Mouse (Mus musculus) right cerebral cortex, adult 2 months (tissue): Measurements from ENCODE around the gene Mlh1.
A peak's percentile ranks its signal among the peaks of the same experiment; 100 is the strongest.

Experiments used
- DNase-seq, 2 experiments: peaks; one replicate each; pipeline ENCODE4 v3.0.0; 2021 to 2022; ENCODE audit warnings: low spot score in 2 of 2

The Mlh1 gene

DNA sequence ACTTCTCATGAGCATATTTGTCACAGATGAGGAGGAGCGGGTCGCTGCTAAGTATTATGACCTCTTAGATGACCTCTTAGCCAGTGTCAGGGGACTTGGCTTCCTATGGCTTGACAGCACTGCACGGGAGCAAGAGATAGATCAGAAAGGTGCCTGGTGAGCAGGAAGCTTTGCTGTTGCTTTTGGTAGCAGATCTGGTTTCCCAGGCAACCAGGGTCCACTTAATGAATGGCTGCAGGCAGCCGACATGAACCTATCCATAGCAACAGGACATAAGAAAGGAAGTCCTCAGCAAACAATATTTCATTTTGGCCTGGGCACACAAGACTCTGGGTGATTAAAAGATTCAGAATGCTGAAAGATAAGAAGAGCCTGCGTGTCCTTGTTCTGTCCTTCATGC, 14.1 kb upstream of the Mlh1 start:
- DNase-seq: no peak

DNA sequence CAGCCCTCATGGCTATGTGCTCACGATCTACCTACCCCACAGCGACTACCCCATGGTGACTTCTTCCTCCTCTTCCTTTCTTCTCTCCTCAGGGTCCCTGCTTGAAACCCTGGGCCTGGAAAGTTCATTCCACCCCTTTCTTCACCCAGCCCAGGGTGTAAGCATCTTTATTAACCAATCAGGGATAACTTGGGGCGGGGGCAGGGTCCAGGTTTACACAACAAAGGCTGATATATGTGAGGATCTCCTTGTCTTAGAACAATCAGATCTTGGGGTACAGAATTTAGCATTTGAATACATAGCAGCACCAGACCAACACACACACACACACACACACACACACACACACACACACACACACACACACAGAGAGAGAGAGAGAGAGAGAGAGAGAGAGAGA, 13.5 kb upstream of the Mlh1 start:
- DNase-seq: no peak

DNA sequence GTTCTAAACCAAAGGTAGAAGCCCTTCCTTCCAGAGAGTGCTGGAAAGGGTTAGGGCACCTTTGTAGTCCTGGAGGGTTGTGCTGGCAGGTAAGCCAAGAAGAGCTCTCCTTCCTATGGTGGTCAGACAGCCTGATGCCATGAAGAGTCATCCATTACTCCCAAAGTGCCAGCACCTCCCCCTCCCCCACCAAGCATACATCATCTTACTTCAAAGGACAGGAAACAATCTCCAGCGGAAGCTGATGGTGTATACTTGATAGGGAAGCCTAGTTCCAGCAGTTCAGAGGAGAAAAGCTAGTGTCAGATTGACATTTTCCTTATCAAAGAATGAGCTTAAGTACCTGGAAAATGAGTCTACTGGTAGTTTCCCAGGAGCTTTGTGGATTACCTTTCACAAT, 3.6 kb upstream of the Mlh1 start:
- no peak for DNase-seq

DNA sequence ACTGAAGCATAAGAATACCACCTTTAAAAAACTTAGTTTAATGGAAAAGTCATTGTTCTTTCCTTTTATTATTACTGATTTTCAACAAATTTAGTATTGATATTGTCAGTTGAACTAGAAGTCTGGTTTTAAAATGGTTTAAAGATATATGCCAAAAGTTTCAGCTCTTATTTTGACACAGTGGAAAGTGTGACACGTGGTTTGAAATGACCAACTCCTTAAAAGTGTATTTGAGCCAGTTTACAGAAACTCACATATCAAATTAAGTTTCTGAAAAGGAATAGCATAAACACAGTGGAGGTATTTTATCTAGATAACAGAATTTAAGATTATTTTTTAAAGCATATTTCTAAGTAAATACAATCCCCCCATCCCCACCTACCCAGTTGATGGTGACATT, 2.4 kb upstream of the Mlh1 start:
- DNase-seq: no peak

DNA sequence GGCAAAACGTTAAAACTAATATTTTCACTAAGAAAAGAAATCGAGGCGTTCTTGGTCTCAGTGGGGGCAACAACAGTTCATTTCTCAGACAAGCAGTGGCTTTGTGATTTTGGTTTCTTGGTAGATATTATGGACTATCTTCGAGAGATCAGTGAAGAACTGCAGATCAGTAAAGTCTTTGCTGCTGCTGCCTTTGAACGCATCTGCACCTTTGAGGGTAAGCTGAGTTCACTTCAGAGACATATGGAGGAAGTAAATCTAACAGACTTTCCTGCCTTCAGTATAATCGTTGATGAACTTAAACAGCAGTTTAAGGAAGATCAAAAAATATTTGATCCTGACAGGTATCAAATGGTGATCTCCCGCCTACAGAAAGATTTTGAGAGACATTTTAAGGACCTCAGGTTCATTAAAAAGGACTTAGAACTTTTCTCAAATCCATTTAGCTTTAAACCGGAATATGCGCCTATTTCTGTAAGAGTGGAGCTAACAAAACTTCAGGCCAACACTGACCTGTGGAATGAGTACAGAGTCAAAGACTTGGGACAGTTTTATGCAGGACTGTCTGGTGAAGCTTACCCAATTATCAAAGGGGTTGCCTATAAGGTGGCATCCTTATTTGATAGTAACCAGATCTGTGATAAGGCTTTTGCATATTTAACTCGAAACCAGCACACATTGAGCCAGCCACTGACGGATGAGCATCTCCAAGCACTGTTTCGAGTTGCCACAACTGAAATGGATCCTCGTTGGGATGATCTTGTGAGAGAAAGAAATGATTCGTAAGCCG, 1.6 kb upstream of the Mlh1 start:
- no peak for DNase-seq

DNA sequence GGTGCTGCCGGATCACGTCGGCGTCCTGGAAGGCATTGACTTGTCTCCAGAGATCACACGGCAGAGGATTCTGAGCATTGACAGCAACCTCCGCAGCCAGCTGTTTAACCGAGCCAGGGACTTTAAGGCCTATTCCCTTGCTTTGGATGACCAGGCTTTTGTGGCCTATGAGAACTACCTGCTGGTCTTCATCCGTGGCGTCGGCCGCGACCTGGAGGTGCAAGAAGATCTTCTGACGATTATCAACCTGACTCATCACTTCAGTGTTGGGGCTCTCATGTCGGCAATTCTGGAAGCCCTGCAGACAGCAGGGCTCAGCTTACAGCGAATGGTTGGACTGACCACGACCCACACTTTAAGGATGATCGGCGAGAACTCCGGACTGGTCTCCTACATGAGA, 765 bp upstream of the Mlh1 start:
- peak in 1 of 2 experiments; percentile 22 for DNase-seq

DNA sequence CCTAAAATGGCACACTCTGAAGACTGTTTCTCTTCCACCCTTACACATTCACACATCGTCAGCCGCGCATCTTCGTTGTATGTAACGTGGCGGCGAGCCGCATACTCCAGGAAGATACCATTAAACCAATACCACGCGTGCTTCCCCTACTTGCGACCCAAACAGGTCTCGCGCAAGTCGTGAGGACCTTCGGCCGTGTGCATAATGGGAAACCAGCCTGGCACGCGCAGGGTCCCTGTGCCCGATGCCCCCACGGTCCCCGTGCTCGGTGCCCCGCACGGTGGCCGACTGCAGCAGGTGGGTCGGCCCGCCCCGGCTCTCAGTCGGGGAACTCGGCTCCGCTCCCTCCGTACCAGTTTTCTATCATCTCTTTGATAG, 546 bp downstream of the Mlh1 start:
- DNase-seq: no peak

DNA sequence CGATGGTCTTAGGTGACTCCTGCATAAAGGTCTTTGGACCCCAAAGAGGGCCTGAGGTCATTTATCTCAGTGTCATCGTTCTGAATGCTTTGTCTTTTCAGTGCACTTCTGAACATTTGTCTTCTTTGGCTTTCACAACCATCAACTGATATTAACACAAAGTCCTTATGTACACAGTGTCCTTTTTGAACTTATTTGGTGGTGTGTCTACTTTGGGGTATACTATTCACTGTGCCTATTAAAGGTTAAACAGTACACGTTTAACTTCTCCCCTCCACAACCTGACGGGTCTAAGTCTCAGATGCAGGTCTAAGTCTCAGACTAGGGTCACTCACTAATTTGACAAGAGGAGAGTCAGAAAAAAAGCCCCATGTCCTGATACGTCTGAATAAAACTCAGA, 985 bp downstream of the Mlh1 start:
- no peak for DNase-seq

DNA sequence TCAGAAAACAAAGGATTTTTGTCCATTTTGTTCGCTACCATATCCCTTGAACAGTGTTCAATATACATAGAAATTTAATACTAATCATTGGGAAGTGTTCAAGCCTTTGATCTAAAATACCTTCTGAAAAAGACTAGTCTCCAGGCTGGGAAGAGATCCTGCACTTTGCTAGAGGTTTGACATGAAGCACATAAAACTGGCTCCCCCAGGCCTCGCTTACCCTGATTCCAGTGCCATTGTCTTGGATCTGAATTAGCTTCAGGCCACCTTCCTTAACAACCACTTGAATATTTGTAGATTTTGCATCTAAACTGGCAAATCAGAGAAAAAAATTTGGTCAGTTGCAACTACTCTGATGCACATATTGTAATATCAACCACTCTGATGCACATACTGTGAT, 3.6 kb downstream of the Mlh1 start:
- no peak for DNase-seq

DNA sequence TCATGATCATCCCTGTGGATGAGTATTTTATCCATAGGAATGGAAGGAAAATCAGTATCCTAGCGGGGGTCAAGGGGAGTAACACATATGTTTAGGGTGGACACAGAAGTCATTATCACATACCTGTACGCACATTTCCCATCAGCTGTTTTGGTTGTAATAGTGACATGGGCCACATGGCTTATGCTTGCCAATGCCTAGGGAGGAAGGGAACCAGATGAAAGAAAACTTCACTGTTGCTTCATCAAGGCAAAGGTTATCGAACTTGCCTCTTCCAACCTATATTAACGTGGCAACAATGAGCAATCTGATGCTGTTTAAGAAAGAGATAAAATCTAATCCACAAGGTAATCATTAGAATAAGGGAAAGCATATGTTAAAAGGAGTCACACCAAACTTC, 10.2 kb downstream of the Mlh1 start:
- DNase-seq: no peak

DNA sequence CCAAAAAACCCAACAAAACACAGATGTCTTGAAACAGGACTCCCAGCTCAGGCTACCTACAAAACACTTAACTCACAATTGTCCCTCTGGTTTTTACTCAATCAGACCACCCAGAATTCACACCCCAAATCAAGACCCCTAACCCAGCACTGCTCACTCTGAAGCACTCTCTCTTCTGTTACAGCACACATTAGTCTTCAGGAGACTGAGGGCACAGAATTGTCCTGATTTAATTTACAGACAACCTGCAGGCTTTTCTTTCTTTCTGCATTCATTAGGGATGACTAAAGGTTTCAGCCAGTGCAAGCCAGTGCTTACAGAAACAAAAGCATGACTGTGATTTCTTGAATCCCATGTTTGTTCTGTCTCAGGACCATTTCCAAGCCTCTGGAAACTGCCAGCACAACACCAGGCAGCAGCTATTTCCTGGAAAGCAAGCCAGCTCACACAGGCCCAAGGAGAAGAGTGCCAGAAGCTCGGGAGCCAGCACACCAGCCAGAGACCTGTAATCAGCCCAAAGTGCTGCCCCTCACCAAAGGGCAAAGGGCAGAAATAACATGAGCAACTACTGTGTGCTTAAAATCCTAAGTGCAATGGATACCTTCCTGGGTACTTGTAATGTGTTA, 11.1 kb downstream of the Mlh1 start:
- no peak for DNase-seq

DNA sequence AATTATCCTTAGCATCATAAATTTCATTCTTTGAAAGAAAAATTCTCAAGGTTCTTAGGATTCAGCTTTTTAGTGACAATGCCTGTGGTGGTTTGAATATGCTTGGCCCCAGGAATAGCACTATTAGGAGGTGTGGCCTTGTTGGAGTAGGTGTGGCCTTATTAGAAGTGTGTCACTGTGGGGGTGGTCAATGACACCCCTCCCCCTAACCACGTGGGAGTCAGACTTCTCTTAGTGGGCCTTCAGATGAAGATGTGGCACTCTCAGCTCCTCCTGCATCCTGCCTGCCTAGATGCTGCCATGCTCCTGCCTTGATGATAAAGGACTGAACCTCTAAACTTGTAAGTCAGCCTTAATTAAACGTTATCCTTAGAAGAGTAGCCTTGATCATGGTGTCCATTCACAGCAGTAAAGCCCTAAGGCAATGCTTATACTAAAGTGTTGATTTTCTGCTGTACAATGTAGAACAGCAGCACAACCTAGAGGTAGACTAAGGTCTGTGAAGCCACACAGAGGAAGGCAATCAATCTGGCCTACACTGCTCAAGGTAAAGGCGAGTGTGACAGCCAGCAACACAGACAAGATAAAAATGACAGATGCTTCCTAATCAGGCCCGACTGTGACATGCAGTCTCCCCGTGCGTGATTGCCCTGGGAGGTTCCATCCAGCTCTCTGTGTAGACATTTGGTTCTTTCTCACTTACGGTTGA, 19.3 kb downstream of the Mlh1 start:
- no peak for DNase-seq

DNA sequence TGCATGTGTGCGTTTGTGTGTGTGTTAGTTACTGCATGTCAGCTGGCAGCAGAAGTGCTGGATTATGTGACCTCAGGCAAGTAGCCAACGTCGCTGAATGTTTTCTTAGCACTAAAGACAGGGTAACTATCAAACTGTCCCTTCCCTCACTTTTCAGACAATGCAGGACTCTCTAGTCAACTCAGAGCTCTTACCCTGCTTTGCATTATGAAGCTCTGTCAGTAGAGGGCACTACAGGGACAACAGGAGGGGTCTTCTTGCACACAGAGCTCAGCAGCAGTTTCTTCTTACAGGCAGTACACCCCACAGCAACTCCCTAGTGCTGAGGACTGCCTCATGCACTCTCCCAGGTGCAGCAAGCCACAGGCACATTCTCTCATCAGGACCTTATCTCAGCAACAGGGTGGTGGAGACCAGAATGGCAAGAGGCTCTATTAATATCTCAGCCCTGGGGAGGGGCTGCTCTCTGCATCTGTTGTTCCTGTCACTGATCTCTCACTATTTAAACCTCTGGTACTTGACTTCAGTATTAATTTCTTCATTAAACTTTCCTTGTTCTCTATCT, 23.8 kb downstream of the Mlh1 start:
- peak in 1 of 2 experiments; percentile 25 for DNase-seq

DNA sequence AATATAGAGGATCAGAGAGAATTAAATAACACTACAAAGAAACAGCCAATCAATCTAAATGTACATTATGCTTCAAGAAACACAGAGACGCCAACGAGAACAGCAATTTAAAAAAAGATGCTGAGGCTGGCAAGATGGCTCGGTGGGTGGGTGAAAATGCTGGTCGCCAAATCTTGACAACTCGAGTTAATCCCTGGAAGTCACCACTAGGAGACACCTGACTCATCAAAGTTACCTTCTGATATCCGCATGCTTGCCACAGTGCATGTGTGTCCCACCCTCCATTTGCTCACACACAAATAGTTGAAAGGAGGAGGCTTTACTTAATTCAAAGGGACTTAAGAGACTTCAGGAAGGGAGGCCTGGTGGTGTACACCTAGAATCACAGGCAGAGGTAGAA, 26.0 kb downstream of the Mlh1 start:
- no peak for DNase-seq

DNA sequence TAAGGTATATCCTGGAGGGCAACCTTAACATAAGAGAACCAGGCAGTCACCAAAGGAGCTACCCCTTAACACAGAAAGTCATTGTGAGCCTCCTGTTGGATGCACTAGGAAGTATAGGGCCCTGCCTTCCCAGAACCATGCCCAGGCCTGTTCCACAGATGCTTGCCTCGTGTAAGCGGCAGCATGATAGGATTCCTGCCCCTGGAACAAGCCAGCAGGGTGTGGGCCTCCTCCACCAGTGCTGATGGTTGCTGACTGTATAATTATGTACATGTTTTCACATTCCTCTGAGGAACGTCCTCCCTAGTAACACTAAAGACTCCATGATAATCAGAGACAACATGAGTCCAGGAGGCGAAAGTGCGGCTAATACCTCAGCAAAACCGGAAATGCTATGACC, 28.2 kb downstream of the Mlh1 start:
- no peak for DNase-seq

DNA sequence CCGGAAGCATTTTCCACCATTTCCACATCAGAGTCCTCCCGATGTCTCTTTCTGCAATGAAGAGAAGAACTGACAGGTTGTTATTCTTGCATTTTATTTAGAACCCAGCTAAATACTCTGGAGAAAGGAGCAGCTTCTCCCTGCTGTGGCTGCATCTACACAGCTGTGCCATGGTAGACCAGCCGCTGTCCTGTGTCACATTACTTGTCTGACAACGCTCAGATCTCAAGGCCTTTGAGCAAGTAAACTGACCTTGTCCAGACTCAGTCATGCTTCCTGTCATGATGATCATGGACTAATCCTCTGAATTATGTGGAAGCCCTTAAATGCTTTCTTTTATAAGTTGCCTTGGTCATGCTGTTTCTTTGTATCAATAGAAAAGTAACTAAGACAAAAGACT, 31.8 kb downstream of the Mlh1 start:
- DNase-seq: no peak

DNA sequence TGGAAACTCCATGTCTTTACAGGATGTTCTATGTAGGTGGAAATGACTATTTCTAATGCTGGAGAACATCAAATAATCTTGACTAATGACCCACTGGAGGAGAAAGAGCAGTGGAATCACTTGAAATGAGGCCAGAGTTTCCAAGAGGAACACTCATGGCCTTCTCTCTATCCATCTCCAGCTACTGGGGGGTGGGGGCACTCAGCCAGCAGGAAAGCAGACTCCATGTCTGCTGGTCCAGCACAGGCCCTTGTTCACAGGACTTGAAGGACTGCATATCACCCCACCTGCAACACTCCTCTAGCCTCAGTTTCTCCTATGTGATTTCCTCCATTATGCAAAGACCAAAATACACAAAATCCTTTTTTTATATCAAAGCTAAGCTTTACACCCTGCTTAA, 33.9 kb downstream of the Mlh1 start:
- no peak for DNase-seq

DNA sequence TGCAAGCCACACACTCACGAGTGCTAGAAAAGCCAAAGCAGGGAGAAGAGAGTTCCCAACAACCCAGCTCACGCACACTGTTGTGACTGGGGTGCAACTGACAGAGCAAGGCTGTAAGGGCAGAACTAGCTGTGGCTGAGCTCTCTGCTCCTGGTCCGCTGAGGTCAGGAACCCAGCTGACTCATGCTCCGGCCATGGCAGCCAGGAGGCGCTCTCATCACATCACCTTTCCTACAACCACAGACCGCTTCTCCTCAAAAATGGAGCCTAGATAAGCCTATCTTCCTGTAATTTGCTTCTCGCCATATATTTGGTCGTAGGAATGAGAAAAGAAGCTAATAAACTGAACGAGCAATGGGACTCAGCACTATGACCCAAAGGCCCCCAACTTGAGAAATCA, 36.9 kb downstream of the Mlh1 start:
- no peak for DNase-seq

DNA sequence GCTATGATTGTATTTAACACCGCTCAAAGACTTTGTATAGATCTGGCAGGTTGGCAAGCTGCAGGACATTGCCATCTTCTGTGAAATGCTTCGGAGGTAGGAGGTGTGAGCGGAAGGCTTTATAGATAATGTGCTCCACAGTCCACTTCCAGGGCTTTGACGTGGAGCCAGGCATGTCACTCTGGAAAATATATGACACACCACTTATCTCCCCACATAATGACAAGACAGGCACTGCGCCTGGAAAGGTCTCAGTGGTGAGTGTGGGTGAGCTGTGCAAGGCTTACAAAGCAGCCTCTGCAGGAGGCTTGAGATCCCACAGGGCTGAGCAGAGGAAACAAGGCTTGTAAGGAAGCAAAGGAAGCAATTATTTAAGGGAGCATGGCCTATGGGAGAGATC, 43.1 kb downstream of the Mlh1 start:
- no peak for DNase-seq

DNA sequence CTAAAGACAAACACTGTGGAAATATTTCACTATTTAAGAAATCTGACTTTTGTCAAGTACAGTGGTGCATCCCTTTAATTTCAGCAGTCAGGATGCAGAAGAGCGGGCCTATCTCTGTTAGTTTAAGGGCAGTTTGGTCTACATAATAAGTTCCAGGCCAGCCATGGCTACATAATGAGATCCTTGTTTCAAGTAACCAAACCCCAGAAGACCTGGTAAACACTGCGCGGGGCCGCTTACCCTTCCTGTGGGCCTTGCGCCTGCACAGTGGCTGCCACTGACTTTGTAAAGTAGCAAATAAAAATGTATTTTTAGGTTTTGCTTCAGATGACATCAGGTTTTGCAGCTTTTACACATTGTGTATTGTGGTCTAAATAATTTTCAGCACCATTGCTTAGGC, 48.2 kb downstream of the Mlh1 start:
- DNase-seq: no peak

DNA sequence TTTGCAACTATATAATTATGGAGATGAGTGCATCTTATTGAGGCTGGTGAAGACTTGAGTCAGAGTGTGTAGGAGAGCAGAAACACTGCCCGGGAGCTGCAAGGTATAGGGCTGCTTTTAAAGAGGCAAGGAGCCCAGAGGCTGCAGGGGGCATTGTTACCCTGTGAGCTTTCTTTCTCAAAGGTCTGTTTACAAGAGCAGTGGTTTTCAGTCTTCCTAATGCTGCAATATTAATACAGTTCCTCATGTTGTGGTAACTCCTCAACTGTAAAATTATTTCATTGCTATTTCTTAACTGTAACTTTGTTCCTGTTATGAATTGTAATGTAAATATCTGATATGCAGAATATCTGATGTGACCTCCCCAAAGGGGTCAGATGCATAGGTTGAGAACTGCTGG, 50.0 kb downstream of the Mlh1 start:
- no peak for DNase-seq

DNA sequence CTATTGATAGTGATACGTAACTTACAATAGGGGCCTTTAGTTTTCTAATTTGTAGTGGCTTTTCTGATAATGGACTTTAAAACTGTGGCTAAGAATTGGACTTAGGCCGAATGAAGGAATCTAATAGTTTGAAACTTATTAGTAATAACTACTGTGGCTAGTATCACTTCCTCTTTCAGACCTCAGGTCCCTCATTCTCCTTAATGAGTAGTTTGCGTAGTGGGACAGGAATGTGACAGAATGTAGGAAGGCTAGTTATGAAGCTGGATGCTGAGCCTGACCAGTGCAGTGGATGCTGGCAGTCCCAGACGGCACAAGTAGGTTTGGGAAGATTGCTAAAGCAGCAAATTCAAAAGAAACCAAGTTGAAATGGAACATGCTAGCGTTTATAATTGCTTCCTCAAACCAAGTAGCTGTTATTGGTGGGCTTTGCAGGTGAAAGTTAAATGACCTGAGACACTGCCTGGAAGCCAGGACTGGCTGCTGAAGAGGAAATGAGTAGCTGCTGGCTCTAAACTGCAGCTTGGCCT, 51.0 kb downstream of the Mlh1 start:
- DNase-seq: no peak

DNA sequence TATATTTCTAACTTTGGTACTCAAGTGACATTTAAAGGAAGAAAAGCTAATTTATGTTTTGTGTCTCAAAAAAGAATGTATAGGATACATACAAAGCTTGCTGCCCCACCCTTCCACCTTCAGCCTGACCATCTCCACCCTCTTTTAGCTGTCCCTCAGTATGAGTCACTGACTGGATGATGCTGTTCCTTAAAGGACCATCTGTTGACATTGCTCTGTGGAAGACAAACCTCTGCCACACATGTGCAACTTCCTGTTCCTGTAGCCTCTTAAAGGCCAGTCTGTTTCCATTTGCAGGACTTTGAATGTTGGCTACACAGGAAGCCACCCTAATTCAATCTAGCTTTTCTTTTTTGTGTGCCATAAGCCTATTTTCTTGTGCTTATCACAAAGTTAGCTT, 55.2 kb downstream of the Mlh1 start:
- no peak for DNase-seq
